Mouse (Mus musculus) gastrocnemius, postnatal 10 days (tissue): Measurements from ENCODE around the gene Rabgap1l. TPM values are rescaled to one million over a fixed set of nuclear protein-coding genes. Genes with fewer than 3 reads are reported as not detected.

Experiments
- DNase-seq: peaks from one replicate; pipeline ENCODE4 v3.0.0; 2021; ENCODE audit warnings: mixed read lengths
- total RNA-seq, 2 experiments: library from RNA; stranded (reverse); gene quantifications; 2 replicates each; pipeline ENCODE4 v1.2.3; 2021

The Rabgap1l gene
- total RNA-seq, 2 experiments from 2014 or later = 14.2 to 21.4 TPM

- DNase-seq = no peak
These were observed 5.1 kb downstream of the Rabgap1l start for GRCm38 (mm10) chr1:160787926-160788325.

- DNase-seq = no peak
These were observed 5.8 kb downstream of the Rabgap1l start for GRCm38 (mm10) chr1:160787164-160787563.

DNA sequence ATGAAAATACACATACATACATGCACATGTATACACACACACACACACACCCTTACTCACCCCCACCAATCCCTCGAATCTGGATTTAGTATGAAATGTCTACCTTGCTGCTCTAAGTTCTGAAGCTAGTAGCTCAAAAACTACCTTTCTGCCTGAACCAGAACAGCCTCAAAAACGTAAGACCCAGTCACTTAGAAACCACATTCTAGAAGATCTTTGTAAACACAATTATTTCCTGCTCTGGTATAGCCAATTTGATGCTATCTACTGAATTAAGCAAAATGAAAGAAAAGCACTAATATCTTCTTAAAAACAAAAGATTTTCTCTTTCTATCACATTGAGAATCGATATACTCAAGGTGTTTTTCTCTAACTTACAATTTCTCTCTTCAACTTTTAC lies 6.4 kb downstream of the Rabgap1l start:
- DNase-seq = no peak

DNA sequence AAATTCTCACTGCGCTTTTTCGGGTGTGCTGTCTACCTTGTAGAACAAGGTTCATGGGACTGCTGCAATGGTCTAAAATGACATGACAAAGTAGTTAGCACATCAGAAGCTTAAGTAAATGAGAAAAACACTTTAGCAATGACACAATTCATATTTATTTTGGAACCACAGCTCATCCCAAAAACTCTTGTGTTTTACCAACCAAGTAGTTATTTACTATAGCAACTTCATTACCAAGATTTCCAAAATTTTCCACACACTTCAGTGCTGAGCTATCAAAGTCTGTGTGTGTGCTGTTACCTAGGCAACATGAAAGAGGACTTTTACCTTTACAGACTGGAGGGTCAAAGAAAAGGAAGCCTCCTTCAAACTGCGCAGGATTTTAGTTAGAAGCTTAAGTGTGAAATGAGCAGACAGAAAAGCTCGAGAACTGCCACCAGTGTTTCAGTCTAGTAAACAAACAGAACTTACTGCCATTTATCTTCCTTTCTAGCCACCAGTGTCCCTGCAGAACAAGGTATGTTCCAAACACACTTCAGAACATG lies 7.3 kb downstream of the Rabgap1l start:
- no peak for DNase-seq

DNA sequence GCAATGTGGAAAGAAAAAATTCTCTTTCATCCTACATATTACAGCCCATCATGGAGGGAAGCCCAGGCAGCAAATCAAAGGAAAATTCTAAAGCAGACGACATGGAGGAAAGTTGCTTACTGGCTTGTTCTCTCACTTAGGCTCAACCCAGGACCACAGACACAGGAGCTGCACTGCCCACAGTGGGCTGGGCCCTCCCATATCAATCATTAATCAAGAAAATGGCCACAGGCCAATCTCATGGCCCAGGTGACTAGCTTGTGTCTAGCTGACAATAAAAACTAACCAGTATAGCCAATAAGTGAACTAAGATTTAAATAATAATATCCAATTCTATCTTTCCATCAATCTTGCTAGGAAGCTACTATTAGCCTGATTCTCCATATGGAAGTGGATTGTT lies 8.9 kb downstream of the Rabgap1l start:
- DNase-seq = no peak

DNA sequence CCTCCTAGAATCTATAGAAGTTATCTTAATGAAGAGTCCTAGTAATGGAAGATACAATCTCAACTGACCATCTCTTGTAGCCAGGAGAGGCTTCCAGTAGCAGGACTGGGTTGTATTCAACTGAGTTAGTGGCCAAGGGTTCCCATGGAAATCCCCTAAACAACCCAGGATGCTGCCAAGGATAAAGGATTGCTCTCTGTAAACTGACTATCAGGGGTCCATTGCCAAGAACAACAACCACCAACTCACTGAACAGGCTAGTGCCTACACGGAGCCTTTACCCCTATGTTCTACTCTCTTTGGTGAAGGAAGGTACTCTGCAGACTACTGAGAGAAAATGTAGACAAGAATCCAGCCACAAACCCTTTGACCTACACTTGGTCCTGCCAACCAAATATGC lies 18.8 kb downstream of the Rabgap1l start:
- no peak for DNase-seq

- no peak for DNase-seq
These were observed 27.4 kb downstream of the Rabgap1l start for GRCm38 (mm10) chr1:160765565-160765964.

- peak; percentile 60 for DNase-seq
These were observed 34.8 kb downstream of the Rabgap1l start for GRCm38 (mm10) chr1:160758243-160758642.

DNA sequence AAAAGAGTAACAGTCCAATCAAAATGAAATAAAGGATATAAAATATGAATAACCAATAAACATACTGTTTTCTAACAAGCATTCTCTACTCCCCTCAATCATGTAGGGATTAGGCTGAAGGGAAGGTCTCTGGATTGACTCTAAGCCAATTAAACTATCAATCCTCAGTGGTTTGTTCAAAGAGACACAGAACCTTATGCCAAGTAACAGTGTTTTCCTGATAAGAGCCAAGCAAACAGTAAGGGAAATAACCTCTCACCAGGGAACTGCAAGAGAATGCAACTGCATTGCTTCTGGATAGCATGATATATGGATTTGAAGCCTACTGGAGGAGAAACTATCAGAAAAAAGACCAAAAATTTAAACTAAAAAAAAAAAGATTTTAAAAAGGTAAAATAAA lies 37.7 kb downstream of the Rabgap1l start:
- no peak for DNase-seq

DNA sequence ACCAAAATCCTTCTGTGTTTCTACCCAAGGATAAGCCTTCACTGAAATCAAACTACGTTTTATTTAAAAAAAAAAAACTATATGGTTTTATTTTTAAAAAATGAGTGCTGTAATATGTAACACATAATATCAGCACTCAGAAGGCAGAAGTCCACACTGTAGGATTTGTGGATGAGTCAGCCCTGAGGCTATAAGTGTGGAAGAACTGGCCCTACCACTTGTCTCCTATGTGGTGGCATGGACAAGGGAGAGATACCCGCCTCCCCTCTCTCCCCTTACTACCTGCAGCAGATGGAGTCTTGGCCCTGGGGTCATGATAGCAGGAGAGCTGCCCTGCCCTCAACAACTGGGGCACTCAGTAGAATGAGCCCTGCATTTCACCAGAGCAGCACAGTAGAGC lies 42.4 kb downstream of the Rabgap1l start:
- no peak for DNase-seq

GRCm38 (mm10) chr1:160746786-160747185 lies 46.2 kb downstream of the Rabgap1l start:
- DNase-seq = no peak

GRCm38 (mm10) chr1:160745238-160745930 lies 47.6 kb downstream of the Rabgap1l start:
- no peak for DNase-seq

- no peak for DNase-seq
These were observed 49.0 kb downstream of the Rabgap1l start for GRCm38 (mm10) chr1:160744009-160744408.

GRCm38 (mm10) chr1:160743229-160743628 lies 49.8 kb downstream of the Rabgap1l start:
- DNase-seq = peak; percentile 50

DNA sequence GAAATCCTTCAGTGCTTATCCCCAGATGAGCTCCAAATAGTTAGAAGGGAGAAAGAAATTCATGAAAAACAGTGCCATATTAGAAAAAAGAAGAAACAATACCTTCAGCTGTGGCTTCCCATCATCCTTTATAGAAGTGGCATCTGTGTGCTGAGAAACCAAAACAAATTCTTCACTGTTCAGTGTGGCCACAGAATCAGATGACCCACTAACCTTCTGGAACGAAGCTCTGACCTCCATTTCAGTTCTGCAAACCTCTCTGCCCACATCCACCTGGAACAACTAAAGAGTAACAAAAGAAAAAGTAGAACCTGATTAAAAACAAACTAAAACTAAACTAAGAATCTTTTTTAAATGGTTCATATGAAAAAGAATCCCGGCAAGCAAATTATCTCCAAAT lies 52.4 kb downstream of the Rabgap1l start:
- no peak for DNase-seq

DNA sequence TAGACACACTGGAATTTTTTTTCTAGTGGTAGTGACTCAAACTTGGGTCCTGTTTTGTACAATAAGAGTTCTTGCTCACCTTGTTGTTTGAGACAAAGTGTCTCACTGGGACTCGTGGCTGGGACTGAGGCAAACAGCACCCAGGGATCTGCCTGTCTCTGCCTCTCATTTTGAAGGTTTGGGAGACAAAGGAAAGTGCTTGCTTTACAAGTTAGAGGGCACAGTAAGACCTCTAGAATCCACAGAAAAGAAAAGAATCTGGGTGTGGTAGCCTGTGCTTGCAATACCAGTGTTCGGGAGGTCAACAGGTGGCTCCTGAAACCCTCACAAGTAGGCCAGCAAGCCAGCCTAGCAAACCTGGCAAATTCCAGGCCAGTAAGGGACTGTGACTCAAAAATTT lies 58.3 kb downstream of the Rabgap1l start:
- DNase-seq = no peak

- DNase-seq = no peak
These were observed 63.1 kb downstream of the Rabgap1l start for GRCm38 (mm10) chr1:160729944-160730343.

DNA sequence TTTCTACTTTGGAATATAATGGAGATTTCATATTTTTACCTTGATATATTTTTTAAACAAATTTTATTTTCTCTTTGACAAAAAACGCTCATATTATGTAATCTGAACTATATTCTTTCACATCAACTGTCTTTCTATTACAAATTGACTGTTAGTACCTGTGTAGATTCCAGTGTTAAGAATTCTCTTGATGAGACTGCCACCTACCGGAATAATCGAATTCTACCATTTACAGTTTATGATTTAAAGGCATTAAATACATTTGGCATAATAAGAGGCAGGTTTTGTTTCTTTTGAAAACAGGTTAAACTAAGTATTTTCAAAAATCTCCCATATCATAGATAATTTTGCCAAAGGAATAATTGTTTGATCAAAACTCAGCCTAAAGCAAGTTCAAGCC lies 75.3 kb downstream of the Rabgap1l start:
- DNase-seq = no peak

GRCm38 (mm10) chr1:160714685-160715084 lies 78.3 kb downstream of the Rabgap1l start:
- no peak for DNase-seq

DNA sequence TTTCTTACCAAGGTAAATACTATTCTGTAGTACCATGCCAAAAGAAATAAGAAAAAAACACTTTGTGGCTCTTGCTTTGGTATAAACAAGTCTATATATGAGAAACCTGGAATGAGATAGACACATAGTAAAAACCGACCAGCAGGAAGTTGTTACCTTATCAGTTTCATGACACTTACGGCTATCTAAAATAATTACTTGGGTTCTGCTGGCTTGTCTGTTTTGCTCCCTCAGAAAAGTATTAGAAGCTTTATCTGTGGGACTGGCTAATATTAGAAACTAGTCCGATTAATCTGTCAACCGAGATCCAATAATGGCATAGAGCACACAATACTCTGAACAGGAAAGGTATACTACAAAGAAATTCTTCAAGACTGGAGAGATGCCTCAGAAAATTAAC lies 79.1 kb downstream of the Rabgap1l start:
- DNase-seq = no peak

GRCm38 (mm10) chr1:160713383-160713782 lies 79.6 kb downstream of the Rabgap1l start:
- no peak for DNase-seq

GRCm38 (mm10) chr1:160710539-160710938 lies 82.5 kb downstream of the Rabgap1l start:
- DNase-seq = no peak

DNA sequence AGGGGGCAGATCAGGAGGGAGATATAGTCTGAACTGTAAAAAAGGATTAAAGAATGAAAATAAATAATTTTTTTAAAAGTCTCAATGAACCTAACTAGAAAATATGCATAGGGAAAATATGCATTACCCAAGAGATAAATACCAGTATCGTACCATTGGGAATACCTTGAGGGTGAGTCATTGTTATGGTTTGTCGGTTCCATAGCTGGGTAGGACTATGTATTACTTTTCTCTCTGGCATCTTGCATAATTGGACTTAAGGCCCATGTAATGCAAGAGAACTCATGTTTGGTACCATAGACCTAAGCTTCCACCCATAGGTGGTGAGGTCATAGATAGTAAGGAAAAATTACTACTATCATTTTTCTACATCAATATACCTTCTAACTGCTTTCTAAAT lies 88.4 kb downstream of the Rabgap1l start:
- no peak for DNase-seq

GRCm38 (mm10) chr1:160703813-160704212 lies 89.2 kb downstream of the Rabgap1l start:
- no peak for DNase-seq

- peak; percentile 98 for DNase-seq
These were observed 99.9 kb downstream of the Rabgap1l start for GRCm38 (mm10) chr1:160693094-160693447.
